Comparison of ENCODE assay signal across 18 mouse cellular contexts in the genomic region with DNA sequence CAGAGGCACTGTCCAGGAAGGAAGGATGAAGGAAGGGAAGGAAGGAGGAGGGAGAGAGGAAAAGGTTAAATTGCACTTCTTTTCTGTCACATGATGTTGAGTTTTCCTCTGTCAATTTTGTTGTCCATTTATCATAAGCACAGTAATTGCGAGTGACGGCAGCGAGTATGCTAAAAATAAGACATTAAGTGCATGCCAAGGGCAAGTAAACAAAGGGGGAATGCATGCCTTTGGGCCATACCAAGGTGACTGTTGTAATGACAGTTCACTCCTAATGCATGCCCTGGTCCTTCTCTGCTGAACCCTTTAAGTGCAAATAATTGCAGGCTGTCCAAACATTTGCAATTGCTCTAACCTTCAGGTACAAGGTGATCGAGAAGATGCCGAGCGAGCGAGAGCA.
DNase-seq lines count a peak whose midpoint lies in the region; ATAC-seq and TF ChIP-seq lines count a peak whose summit lies in the region.
"Had no signal": no experiment of that assay in that cellular context is flagged by ENCODE, and none has a peak within 500 bp of the region (broad histone marks: within the 10 kb centered on the region; RNA-seq: fewer than 3 reads in every experiment).

No protein-coding gene starts in this region.

- peaks cover 9% of the 10 kb centered on the region for H3K4me1 ChIP-seq in heart, adult 2 months (ENCODE audit: control insufficient read depth, insufficient read depth, low read length)
- H3K4me1 ChIP-seq in heart, embryonic 16.5 days (ENCODE audit: control insufficient read depth, insufficient read depth, low read length), result peaks cover 14% of the 10 kb centered on the region
- H3K4me1 ChIP-seq in liver, embryonic 11.5 days (replicated peaks; ENCODE audit: control insufficient read depth, insufficient read depth, low read length), result peaks cover 10% of the 10 kb centered on the region; the same call in 1 of the 2 replicates
- H3K4me1 ChIP-seq in liver, embryonic 12.5 days, result peaks cover 22% of the 10 kb centered on the region
- H3K4me1 ChIP-seq: limb, embryonic 13.5 days had no signal

- TF ChIP-seq EP300 in heart, adult 2 months (IDR thresholded peaks at IDR 0.05; ENCODE audit: insufficient read depth, low read depth, low read length), result no peak

- intact Hi-C loops in heart, adult 2 months (cut with DNase I), result no loop called here
- intact Hi-C loops in heart, postnatal 36 days (cut with DNase I), result no loop called here

- peaks cover 6% of the 10 kb centered on the region for H3K36me3 ChIP-seq in heart, adult 2 months (ENCODE audit: control insufficient read depth, insufficient read depth, low read length)
- no peaks in the 10 kb centered on the region for H3K36me3 ChIP-seq in heart, embryonic 16.5 days (ENCODE audit: control insufficient read depth, insufficient read depth)
- no peaks in the 10 kb centered on the region for H3K36me3 ChIP-seq in liver, embryonic 11.5 days (ENCODE audit: control insufficient read depth, insufficient read depth, low read length)
- no peaks in the 10 kb centered on the region for H3K36me3 ChIP-seq in liver, embryonic 12.5 days
- H3K36me3 ChIP-seq: hindbrain, embryonic 13.5 days; limb, embryonic 13.5 days had no signal

- H3K4me3 ChIP-seq in heart, adult 2 months, result no peak overlapping the region
- H3K4me3 ChIP-seq in heart, embryonic 16.5 days (ENCODE audit: low read length), result no peak overlapping the region
- H3K4me3 ChIP-seq in liver, embryonic 11.5 days (ENCODE audit: low read depth, low read length), result no peak overlapping the region
- H3K4me3 ChIP-seq in liver, embryonic 12.5 days, result no peak overlapping the region
- H3K4me3 ChIP-seq: hindbrain, embryonic 13.5 days; limb, embryonic 13.5 days had no signal

- peaks cover 4% of the 10 kb centered on the region; the same call in 1 of the 2 replicates for H3K9me3 ChIP-seq in heart, embryonic 16.5 days (replicated peaks; ENCODE audit: control insufficient read depth, low read length)
- H3K9me3 ChIP-seq in liver, embryonic 11.5 days (ENCODE audit: control insufficient read depth, low read length), result no peaks in the 10 kb centered on the region
- no peaks in the 10 kb centered on the region for H3K9me3 ChIP-seq in liver, embryonic 12.5 days (replicated peaks)
- H3K9me3 ChIP-seq: G1E; hindbrain, embryonic 13.5 days; limb, embryonic 13.5 days had no signal

- ATAC-seq in heart, embryonic 16.5 days (replicated peaks; ENCODE audit: extremely low read depth, insufficient read depth, low FRiP score), result peak; percentile 65; the same call in 1 of the 2 replicates
- no peak for ATAC-seq in liver, embryonic 11.5 days (replicated peaks; ENCODE audit: low FRiP score)
- no peak for ATAC-seq in liver, embryonic 12.5 days
- ATAC-seq: activated CD4-positive, CD25-positive, alpha-beta regulatory T cell, adult 4 months had no signal

- TF ChIP-seq POLR2A in heart, adult 2 months (IDR thresholded peaks at IDR 0.05; ENCODE audit: insufficient read depth, low read depth, low read length), result no peak

- H3K9ac ChIP-seq in heart, adult 2 months (ENCODE audit: low read depth, low read length), result no peak overlapping the region
- no peak overlapping the region for H3K9ac ChIP-seq in heart, embryonic 16.5 days (ENCODE audit: low read length)
- H3K9ac ChIP-seq in liver, embryonic 11.5 days (ENCODE audit: low read depth, low read length), result no peak overlapping the region
- no peak overlapping the region for H3K9ac ChIP-seq in liver, embryonic 12.5 days
- H3K9ac ChIP-seq: hindbrain, embryonic 13.5 days; limb, embryonic 13.5 days had no signal

- H3K27me3 ChIP-seq in heart, adult 2 months (ENCODE audit: control insufficient read depth, insufficient read depth, low read length), result no peaks in the 10 kb centered on the region
- no peaks in the 10 kb centered on the region for H3K27me3 ChIP-seq in heart, embryonic 16.5 days (ENCODE audit: control insufficient read depth, insufficient read depth, low read length)
- H3K27me3 ChIP-seq in liver, embryonic 11.5 days (replicated peaks; ENCODE audit: control insufficient read depth, insufficient read depth, low read length), result no peaks in the 10 kb centered on the region
- no peaks in the 10 kb centered on the region for H3K27me3 ChIP-seq in liver, embryonic 12.5 days (replicated peaks)
- H3K27me3 ChIP-seq: hindbrain, embryonic 13.5 days; limb, embryonic 13.5 days had no signal

- no peak for TF ChIP-seq CTCF in heart, adult 2 months (IDR thresholded peaks at IDR 0.05)

- peak overlapping the region; percentile 0; the same call in 1 of the 2 replicates for H3K27ac ChIP-seq in heart, adult 2 months
- peak overlapping the region; percentile 65 for H3K27ac ChIP-seq in heart, embryonic 16.5 days (ENCODE audit: low read length)
- H3K27ac ChIP-seq in liver, embryonic 11.5 days (ENCODE audit: low read depth, low read length), result peak overlapping the region; percentile 49; the same call in 1 of the 2 replicates
- H3K27ac ChIP-seq in liver, embryonic 12.5 days, result no peak overlapping the region
- H3K27ac ChIP-seq: hindbrain, embryonic 13.5 days; limb, embryonic 13.5 days had no signal

- DNase-seq in heart, adult 2 months, result no peak
- no peak for DNase-seq in heart, adult 9 months (ENCODE audit: low spot score in 2 of 2)
- no peak for DNase-seq in heart, postnatal 36 days
- DNase-seq in liver, embryonic 11.5 days (ENCODE audit: low spot score), result no peak
- no peak for DNase-seq in adrenal gland, postnatal 25 days
- DNase-seq: adrenal gland, postnatal 10 days; cerebellum, adult 11 months; cerebellum, postnatal 10 days; lung, adult 18-20 months; lung, postnatal 14 days; right cerebral cortex, postnatal 25 days; thymus, postnatal 36 days had no signal

- peak overlapping the region; percentile 16; the same call in 1 of the 2 replicates for H3K4me2 ChIP-seq in heart, embryonic 16.5 days (ENCODE audit: low read depth, low read length)
- H3K4me2 ChIP-seq in liver, embryonic 11.5 days, result no peak overlapping the region
- no peak overlapping the region for H3K4me2 ChIP-seq in liver, embryonic 12.5 days
- H3K4me2 ChIP-seq: hindbrain, embryonic 13.5 days; limb, embryonic 13.5 days had no signal

- WGBS in heart, adult 2 months, result 33% methylated on average over 7 of the region's 7 CpGs
- WGBS in heart, embryonic 16.5 days, result 39% methylated on average over 7 of the region's 7 CpGs
- WGBS in liver, embryonic 11.5 days, result 79% methylated on average over 7 of the region's 7 CpGs
- WGBS in liver, embryonic 12.5 days (ENCODE audit: insufficient replicate concordance), result 81% methylated on average over 7 of the region's 7 CpGs

- H3K79me2 ChIP-seq in heart, adult 2 months (replicated peaks; ENCODE audit: control insufficient read depth, insufficient read depth, low read length), result no peaks in the 10 kb centered on the region
